ENCODE assay signal across 13 mouse cellular contexts in the genomic region with DNA sequence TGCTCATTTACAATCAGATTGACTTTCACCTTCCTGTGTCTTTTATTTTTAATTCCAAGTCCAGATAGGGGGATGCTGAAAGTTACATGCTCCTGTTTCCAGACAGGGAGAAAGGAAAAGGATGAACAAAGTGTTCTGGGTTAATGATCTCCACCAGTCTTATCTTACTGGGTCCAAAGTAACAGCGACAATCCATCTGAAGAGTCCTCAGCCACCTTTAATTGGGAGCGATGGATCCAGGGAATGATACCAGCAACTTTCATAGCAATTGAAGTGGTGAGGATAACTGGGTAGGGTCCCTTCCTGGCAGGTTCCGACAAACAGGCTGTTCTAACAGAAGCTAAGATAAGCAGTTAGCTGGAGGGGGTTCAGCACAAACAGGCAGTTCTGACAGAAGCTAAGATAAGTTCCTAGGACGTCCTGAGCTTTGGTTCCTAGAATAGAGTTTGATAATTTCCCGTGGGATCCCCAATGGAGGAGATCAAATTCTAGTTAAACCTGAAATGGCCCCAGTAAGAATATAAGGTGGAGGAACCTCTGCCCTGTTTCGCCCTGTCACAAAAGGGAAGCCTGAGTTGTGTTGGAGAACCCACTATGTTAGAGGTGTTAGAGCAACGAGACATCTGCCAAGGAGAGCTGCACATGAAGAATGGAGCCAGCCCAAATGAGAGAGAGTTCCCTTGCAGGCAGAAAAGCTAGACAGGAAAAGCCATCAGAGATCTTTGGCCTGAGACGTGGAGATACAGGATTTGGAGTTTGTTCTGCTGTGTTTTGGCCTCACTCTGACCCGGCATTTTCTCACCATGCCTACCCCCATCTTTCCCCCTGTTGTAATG.
"Had no signal": no experiment of that assay in that cellular context is flagged by ENCODE, and none has a peak within 500 bp of the region (broad histone marks: within the 10 kb centered on the region; RNA-seq: fewer than 3 reads in every experiment).

No protein-coding gene starts in this region.

- DNase-seq: kidney, adult 8-10 months; kidney, postnatal 25 days; left cerebral cortex, postnatal 4 days; liver, embryonic 13.5 days; lung, adult 18-20 months; midbrain, embryonic 14.5 days; retina, postnatal 1 day; right cerebral cortex, postnatal 4 days; thymus, postnatal 36 days had no signal

- H3K27ac ChIP-seq: limb, embryonic 13.5 days; liver, embryonic 13.5 days; neural tube, embryonic 15.5 days; stomach, embryonic 15.5 days had no signal

- H3K4me2 ChIP-seq: limb, embryonic 13.5 days; liver, embryonic 13.5 days; neural tube, embryonic 15.5 days; stomach, embryonic 15.5 days had no signal

- H3K27me3 ChIP-seq: limb, embryonic 13.5 days; liver, embryonic 13.5 days; neural tube, embryonic 15.5 days; stomach, embryonic 15.5 days had no signal

- H3K9me3 ChIP-seq: liver, embryonic 13.5 days; neural tube, embryonic 15.5 days; stomach, embryonic 15.5 days had no signal

- H3K36me3 ChIP-seq: limb, embryonic 13.5 days; liver, embryonic 13.5 days; neural tube, embryonic 15.5 days; stomach, embryonic 15.5 days had no signal

- H3K4me1 ChIP-seq: neural tube, embryonic 15.5 days; stomach, embryonic 15.5 days had no signal

- H3K9ac ChIP-seq: limb, embryonic 13.5 days; liver, embryonic 13.5 days; neural tube, embryonic 15.5 days; stomach, embryonic 15.5 days had no signal

- H3K4me3 ChIP-seq: limb, embryonic 13.5 days; liver, embryonic 13.5 days; myocyte; neural tube, embryonic 15.5 days; stomach, embryonic 15.5 days had no signal
